Mouse (Mus musculus) cerebellum, adult 2 months (tissue): ENCODE measurements around the gene Ipcef1.

Experiments used
- CTCF ChIP-seq: fragments of 200-500 bp; IDR thresholded peaks from 2 replicates; pipeline ENCODE4 v1.5.1; 2011; ENCODE audit warnings: low read depth, mild to moderate bottlenecking, control low read depth, low read length, moderate library complexity, borderline replicate concordance; ENCODE audit not compliant: insufficient read depth
- POLR2A ChIP-seq: fragments of 200-500 bp; IDR thresholded peaks from 2 replicates; pipeline ENCODE4 v1.6.1; 2011; ENCODE audit warnings: low read length, control low read depth, borderline replicate concordance; ENCODE audit not compliant: insufficient read depth

GRCm38 (mm10) chr10:6846283-6846682 is 206.0 kb downstream of the Ipcef1 start:
- TF ChIP-seq CTCF: no peak
- no peak for TF ChIP-seq POLR2A
